Mouse (Mus musculus) layer of hippocampus, adult 9-11 months (tissue): ENCODE results near the gene Hist1h2bg.
"Not testable (repeated sequence)": the region's sequence is repeated elsewhere in the genome, so short reads cannot be mapped to it uniquely, and the experiment has no call there.

Experiments used
- DNase-seq: peaks from one replicate; pipeline ENCODE4 v3.0.0; 2022

The Hist1h2bg gene

DNA sequence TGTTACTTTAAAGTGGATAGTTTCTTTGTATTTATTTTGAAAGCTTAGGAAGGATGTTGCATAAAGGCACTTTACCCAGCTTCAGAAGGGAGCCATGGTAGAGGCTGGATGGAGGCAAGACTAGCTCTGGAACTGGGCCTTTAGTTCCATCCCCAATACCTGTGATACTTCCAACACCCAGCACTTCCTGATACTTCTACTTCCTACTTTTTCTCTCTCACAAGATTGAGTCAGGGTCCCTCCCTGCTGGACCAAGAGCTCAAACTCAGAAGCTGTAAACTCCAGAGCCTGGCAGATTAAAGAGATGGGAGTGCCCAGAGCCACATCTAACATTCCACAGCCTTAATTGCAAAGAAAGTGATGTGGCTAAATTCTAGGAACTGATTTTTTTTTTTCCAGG lies 13.1 kb downstream of the Hist1h2bg start:
- no peak for DNase-seq

DNA sequence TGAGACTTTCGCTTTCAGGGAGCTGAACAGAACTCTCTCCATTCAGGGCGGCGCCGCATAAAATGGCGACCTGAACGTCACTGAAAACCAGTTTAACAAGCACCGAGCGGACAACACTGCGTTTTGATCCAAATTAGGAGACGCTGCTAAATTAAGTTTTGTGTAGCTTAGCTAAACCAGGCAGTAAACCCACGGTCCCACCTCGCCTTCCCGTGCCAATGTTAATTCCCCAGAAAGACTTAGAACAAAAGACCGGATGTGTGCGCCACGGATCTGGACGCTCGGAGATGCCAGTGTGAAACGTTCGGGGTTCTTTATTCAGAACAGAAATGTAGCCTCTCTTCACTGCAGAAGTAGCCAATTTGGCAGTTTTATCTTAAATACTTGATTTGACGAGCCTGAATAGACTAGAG lies 13.8 kb downstream of the Hist1h2bg start:
- DNase-seq, result peak; percentile 67

DNA sequence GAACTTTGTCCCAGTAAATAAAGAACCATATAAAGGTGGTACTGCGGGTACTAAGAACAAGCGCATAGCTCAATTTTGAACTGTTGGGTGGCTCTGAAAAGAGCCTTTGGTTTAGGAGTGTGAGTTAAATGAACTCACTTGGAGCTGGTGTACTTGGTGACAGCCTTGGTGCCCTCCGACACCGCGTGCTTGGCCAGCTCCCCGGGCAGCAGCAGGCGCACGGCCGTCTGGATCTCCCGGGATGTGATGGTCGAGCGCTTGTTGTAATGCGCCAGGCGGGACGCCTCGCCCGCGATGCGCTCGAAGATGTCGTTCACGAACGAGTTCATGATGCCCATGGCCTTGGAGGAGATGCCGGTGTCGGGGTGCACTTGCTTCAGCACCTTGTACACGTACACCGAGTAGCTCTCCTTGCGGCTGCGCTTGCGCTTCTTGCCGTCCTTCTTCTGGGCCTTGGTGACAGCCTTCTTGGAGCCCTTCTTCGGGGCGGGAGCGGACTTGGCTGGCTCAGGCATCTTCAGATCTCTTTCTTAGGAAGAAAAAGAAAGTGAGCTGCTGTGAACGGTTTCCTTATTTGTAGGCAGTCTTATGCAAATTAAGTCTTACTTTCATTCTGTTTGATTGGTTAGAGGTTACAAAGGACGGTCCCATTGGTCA lies 14.4 kb downstream of the Hist1h2bg start:
- peak; percentile 77 for DNase-seq

DNA sequence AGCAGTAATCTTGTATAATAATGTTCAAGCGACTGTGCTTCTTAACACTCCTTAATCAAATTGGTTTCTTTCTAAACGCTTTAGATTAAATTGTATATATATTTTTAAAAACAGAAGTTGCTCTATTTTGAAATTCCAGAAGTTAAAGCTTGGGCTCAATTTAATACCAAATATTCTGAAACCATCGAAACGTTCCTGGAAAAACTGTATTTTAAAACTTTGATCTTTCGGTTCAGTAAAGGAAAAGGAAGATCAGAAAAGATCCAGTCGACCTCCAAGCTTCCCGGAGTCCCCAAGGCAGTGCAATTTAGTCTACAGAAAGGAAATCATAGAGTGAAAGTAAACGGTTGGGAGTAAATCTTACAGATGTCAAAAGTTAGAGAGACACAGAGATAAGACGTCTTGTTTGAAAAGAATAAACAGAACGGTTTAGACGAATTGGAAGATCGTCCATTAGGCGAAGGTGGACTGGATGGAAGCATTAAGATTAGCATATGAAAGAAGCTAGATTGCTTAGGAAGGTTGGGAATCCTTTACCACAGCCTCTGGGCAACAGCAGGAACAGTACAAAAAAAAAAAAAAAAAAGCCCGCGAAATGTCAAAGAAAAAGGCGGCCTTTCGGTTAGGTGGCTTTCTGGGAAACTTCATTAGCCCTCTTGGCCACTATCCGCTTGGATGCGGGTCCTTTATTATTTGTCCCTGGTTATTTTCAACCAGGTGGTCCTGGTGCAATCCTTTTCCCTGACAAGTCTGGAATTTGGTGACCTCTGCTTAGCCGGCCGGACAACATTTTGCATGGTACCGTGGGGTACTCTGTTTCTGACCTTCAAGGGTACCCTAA lies 15.1 kb downstream of the Hist1h2bg start:
- no peak for DNase-seq

DNA sequence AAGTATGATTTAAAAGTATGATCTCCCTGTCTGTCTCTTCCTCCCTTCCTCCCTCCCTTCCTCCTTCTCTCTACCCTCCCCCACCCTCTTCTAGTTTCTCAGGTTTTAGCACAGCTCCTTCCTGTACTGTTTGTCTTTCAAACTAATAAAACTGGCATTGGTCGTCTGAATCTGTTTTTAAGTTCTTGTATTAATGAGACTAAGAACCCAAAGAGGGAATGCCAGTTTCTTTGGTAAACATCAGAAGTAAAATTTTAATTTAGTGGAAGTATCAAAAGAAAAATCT lies 15.7 kb downstream of the Hist1h2bg start:
- DNase-seq, result no peak

DNA sequence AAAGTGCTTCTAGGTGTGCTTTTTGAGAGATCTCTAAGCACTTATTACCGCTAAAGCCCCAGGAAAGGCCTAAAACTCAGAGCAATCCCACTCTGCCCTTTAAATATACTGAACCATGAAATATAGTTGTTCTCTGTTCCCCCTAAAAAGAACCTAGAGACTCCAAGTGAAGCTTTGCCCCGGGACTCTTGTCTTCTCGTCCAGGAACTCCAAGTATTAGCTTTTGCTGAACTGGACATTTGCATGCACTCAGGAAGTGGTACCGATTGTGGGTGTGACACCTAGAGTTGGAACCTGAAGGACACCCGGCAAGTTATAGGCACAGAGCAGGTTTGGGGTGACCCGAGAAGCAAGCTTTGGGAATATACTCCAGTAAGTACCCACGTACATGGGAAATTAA lies 20.0 kb downstream of the Hist1h2bg start:
- no peak for DNase-seq

DNA sequence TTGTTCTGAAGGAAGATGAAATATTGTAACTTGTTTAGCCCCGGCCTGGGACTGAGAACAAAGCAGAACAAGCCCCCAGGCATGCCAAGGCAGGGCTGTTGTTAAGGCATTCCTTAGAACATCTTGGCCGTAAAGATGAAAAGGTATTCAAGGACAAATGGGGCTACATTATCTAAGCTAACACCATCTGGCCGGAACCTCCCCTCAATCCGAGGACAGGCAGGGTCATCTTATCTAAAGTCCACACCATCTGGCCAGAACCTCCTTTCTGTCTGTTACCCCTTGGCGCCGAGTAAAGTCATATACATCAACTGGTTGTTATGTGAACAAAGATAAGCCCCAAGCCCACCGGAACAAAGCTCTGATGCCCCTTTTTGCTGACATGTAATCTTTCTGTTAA lies 20.7 kb downstream of the Hist1h2bg start:
- not testable (repeated sequence) for DNase-seq

DNA sequence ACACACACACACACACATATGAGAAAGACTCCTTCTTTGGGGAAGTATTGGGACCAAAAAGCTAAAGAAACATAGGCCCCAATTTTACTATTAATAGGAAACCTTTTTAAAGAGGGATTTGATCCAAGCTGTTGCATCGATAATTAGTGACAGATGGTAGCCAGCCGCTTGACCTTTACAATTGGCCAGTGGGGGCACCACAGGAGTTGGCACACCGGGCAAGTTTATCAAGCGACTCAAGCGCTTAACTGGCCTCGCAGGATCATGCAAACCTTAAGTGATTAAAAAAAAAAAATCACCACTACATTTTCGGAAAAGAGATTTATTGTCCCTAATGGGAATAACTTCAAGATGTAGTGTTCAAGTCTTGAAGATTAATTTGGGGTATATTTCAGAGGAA lies 21.4 kb downstream of the Hist1h2bg start:
- DNase-seq, result no peak

DNA sequence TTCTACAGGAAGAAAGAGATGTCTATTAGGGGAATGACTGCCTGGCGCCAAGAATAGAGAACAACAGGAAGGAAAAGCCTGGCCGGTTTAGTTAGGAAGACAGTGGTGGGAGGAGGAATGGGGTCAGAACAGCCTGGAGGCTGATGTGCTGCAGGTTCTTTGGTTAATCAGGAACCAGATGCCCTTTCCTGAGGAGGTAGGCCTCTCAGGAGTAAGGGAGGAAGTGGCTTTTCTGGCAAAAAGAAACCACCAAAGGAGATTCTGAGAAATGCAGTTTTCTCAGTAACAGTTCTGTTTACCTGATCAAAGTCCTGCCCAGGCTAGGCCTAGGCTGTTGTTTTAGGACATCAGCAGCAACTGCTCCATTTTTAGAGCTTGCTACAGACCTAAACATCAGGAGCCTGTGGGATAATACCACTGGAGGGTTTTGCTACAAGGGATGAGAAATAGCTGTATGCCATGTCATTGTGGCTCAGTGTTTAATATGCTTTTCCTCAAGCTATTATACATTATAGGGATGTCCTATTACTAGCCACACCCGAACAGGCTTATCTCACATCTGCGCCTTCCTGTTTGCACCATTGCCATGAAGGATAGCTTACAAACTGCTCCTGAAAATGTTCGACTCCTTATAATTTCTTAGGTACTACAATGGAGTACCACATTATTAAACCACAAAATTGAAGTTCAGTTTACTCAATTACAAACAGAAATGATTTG lies 22.0 kb downstream of the Hist1h2bg start:
- no peak for DNase-seq

DNA sequence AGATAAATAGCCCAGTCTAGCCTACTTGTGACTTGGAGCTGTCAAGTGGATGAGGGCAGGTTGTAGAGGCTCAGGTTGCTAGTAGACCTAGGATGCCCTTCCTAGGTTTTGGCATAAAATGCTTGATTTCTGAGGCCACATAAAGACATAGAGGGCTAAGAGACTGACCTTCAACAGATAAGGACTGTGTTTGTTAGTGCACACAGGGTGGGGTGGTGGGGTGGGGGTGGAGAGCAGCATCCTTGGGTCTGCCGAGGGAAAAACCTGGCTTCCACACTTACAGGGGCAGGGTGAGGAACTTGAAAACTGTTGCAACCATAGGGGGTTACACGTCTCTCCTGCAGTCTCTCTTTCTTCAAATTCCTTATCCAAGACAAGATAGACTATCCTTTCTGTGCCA lies 24.0 kb downstream of the Hist1h2bg start:
- no peak for DNase-seq

DNA sequence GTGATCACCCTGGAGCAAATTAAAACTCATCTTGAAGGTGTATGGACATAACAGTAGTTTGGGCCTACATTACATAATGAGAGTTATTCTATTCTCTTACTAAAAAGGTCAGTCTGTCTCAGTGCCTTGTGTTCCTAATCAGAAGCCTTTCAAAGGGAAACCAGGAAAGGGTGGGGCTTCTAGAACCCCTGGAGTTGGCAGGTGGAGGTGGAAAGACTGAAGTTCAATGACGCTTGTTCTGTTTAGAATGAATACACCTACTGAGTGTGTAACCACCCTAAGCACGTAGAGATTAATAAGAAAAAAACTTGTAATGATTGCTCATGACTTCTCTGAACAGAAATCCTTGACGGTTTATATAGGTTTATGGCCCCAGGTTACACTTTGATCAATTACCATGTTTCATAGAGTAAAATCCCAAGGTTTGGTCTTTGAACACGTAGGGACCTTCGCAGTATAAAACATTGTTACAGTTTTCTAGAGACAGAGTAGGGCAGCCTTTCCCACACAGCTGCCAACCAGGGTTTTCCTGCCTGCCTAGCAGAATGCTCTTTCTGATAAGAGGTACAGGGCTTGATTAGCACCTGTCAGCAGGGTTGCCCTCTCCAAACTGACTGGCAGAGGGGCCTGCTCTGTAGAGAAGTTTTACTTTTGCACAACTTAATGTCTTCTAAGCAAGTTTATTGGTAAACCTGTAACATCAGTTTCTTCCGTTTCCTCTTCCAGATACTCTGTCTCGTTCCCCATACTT lies 24.6 kb downstream of the Hist1h2bg start:
- no peak for DNase-seq

DNA sequence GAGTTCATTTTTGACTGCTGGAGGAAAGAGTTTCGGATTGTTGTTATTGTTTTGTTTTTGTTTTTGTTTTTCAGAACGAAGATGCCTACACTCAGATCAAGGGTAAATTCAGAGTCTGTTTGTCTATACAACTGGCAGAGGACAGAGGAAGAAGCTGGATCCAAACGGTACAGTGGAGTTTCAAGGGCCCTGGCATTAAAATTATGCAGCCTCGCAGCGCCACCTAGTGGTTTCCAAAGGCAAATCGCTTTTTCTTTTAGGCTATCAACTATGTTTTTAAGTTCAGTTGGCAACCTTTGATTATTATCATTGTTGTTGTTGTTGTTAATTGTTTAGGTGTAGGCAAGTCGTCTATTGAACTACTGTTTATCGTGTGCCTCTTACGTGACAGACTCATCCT lies 26.8 kb downstream of the Hist1h2bg start:
- DNase-seq, result no peak

DNA sequence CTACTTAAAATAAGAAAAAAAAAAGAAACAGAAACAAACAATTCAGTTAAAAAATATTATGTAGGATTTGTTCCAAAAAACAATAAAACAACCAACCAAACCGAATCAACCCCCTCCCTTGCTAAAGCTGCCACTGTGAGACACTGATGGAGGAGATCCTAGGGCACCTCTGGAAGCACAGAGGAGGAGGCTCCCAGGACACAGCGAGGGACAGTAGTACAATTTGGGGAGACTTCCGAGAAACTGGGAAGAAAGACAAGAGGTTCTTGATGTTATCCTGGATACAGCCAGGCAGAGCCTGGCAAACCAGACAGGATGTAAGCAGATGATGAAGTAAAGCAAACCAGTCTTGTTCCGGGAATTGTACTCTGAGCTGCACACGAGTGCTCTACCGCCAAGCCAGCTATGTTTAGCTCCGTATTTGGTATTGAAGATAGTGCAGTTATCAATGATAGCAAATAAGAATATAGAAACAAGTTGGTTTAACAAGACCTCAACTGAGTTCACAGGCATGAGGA lies 32.0 kb downstream of the Hist1h2bg start:
- no peak for DNase-seq

DNA sequence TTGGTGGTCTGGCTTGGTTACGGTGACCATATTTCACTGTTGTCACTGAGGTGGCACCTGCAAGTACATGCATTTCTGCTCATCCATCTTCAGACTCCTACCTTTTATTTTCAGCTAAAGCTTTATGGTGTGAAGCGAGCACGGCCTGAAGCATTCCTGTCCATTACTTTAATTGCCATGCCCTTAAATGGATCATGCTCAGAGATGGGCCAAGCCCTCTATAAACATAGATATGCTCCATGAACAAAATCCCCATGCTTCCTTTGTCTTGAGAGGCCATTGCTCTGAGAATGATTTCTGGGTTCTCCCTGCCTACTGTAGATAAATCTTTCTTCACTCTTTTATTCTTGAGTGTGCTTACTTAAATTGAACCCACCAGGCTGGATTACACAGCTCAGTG lies 33.3 kb downstream of the Hist1h2bg start:
- DNase-seq, result no peak

DNA sequence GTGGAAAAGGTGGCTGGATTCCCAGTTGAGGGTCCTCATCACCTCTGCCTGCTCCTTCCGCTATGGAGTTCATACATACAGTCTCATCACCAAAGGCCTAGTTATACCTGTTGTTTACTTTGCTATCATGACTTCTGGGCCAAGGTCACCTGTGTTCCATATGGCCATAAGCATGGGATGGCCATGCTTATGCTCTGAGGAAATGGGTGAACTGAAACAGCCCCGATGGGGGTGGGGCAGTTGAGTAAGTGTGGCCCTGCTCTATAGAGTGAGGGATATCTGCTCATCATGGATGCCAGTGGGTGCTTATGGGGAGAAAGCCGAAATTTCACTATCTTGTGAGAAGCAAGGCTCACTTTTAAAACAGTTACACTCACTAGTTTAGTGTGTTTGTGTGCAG lies 33.9 kb downstream of the Hist1h2bg start:
- DNase-seq, result no peak

DNA sequence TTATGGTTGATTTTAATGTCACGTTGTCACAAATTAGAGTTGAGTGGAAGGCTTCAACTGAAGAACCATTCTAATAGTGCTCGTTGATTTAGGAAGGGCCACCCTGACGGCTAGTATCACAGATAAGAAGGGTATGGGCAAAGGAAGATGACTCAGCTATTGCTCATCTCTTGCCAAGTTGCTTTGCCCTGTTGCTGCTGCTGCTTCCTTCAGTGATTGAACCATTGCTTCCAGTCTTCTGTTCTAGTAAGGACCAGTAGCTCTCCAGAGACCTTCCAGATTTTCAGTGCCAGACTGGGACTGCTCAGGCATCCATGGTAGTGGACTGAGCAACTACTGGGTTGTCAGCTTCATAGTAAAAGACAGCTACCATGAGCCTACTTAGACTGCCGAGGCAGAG lies 38.0 kb downstream of the Hist1h2bg start:
- no peak for DNase-seq

DNA sequence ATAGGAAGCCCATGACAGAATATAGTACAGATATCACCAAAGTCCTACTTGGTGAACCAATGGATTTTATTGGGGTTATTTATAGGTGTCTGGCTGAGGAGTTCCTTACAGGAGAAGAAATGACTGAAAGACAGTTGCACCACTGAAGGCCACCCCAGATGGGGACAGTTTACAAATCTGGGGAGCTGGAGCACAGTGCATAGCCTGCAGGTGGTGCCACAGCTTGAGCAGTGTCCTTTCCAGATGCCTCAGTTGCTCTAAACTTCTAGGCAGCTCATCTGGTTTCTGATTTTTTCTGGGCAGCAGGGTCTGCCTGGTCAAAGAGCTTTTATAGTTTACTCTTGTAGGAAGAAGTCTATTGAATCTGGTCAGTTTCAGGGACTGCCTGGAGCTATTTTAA lies 38.6 kb downstream of the Hist1h2bg start:
- DNase-seq, result no peak

DNA sequence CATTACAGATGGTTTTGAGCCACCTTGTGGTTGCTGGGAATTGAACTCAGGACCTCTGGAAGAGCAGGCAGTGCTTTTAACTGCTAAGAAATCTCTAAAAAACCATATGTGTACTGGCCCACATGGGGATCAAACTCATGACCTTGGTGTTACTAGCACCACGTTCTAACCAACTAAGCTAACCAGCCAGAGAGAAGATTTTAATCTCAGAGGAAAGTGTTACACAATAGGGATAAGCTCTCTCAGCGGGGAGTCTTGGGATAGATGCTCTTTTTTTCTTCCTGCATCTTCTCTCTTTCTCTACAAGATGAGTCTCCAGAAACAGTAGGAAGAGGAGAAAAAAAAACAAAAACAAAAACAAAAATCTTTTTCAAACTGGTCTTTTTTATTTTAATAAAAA lies 39.2 kb downstream of the Hist1h2bg start:
- DNase-seq, result no peak

DNA sequence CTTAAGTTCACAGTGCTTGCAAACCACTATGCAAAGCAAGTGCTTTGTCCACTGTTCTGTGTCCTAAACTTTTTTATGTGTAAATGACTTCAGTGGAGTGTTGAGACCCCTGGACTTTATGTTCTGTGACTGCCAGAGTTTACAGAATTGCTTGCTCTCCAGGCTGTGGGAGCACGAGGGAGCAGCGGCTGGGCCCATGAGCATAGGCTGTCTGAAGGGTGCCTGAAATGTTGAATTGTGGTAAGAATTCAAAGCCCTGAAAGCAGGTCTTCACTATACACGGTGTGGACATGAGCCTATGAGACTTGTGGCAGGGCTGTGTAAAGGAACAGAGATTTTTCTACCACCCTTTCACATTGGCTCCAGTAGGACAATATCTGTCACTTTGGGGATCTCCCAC lies 40.4 kb downstream of the Hist1h2bg start:
- DNase-seq, result no peak

DNA sequence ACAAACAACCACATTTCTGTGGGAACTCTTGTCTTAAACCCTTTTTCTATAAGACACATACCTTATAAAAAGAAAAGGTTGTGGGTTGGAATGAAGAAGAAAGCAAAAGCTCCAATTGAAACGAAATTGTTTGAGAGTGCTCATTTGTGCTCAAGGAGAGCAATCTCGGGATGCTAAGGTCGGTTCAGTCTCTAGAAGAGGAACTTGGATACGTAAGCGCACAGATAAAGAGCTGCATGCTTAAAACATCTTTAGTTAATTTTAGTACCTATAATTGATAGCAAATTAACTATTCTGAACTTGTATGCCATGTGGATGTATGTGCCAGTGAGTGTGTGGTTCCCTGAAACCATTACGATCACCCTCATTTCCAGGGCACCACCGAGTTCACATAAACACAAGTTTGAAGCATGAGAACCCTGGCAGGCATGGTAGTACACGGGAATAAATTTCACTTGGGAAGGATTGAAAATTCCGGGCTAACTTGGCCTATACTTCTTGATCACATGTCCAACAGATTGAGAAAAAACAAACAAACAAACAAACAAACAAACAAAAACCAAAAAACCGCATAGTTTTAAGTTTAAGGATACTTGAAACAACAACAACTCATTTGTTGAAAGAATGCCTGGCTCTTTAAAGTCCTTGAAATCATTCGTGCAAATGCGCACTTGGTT lies 49.0 kb downstream of the Hist1h2bg start:
- peak; percentile 10 for DNase-seq

DNA sequence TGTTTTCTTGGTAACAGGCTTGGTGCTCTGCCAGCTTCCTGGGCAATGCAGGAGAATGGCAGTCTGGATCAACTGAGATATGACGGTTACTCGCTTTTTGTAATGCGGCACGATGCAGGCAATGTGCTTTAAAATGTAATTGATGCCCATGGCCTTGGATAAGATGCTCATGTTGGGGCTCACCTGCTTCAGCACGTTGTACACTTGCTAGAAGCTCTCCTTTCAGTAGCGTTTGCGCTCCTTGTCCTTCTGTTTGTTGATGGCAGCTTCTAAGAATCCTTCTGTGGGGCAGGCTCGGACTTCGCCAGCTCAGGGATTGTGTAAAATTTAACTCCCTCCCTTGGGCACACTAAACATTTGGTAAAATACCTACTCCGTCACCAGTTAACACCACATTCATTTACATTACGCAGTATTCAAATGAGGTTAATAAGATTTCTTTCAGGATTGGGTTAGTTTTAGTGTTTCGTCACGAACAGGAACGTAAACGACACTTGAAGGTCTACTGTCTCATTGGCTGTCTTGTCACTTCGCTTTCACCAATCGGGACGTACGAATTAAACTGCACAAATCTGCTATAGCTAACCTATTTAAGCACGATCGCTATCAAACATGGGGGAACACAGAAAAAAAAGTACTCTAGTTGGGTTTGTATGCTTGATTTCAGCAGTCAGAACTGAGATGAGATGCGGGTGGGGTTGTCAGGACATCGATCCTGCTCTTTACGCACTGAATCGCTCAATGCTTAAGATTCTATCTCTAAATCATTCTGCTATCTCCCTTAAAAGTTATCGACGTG lies 49.7 kb downstream of the Hist1h2bg start, which contains the start of gene Hist1h2be:
Gene Hist1h2be, minus strand, starts transcription at position 392 of the 799 bp plus-strand sequence.
- DNase-seq, result peak; percentile 90
